Mouse (Mus musculus) layer of hippocampus, adult 11-12 months (tissue): ENCODE results near the gene Tiam2.

Experiments used
- DNase-seq: peaks from one replicate; pipeline ENCODE4 v3.0.0; 2022; ENCODE audit warnings: low spot score

Gene Tiam2

DNA sequence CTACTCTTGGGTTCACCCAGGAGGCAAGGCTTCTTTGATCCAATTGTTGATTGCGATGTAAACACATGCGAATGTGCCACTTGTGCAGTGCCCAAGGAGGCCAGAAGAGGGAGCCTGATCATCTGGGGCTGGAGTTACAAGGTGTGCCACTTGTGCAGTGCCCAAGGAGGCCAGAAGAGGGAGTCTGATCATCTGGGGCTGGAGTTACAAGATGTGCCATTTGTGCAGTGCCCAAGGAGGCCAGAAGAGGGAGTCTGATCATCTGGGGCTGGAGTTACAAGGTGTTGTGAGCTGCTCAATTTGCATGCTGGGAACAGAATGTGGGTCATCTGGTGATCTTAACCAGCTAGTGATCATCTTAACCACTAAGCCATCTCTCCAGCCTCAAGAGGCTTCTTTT, 124.7 kb downstream of the Tiam2 start:
- peak; percentile 68 for DNase-seq

DNA sequence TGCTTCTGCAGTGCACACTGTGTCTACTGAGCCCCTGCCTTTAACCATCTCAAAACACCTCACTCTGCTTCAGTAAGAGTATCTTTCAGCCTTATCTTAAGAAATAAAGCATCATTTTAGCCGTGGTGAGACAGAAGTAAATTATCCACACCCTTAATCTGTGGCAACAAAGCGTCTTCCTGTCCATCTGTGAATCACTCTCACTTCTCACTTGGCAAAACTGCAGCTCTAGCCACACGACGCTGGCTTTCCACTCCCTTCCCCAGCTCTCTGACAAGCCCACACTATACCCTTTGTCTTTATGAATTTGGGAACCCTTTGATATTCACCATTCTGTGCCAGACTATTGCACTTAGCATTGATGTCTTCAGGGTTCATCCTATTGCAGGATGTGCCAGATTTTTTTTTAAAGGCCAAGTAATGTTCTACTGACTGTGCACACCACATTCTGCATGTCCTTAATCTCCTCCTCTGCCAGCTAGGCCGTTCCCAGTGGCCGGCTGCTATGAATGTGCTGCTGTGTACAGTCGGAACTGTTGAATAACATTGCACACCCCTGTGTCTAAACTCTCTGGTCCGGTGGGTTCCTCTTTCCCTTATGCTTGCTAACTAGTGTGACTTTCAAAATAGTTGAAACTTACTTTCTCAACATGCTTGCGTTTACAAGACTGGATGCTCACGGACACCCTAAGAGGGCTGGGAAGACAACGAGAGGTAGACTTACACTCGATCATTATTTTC, 126.4 kb downstream of the Tiam2 start:
- no peak for DNase-seq

DNA sequence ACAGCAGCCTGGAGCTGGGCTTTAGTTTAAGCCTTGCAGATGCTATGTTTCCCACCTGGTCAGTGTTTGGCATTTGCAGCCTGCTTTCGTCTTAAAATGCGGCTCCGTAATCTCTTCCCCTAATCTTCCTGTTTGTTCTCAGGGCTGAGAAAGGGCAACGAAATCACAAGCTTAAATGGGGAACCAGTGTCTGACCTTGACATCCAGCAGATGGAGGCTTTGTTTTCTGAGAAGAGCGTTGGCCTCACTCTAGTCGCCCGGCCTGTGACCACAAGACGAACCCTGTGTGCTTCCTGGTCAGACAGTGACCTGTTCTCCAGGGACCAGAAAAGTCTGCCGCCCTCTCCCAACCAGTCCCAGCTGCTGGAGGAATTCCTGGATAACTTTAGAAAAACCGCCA, 127.6 kb downstream of the Tiam2 start:
- no peak for DNase-seq

DNA sequence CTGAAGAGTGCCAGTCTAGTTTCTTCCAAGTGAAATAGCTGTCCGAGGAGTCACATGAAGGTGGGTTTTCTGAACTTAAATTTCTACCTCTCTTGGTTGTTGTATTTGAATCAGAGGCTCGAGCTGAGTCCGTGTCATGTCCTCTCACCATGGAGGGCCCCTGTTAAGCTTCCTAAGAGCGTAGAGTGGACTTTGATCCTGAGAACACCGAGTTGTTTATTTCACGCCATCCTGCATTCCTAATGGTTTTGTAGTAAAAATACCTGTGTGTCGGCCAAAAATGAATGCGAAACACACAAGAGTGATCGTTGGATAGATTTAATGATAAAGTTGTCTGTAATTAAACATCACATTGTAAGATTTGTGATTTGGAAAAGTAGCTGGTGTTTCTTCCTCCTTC, 128.5 kb downstream of the Tiam2 start:
- DNase-seq, result no peak

DNA sequence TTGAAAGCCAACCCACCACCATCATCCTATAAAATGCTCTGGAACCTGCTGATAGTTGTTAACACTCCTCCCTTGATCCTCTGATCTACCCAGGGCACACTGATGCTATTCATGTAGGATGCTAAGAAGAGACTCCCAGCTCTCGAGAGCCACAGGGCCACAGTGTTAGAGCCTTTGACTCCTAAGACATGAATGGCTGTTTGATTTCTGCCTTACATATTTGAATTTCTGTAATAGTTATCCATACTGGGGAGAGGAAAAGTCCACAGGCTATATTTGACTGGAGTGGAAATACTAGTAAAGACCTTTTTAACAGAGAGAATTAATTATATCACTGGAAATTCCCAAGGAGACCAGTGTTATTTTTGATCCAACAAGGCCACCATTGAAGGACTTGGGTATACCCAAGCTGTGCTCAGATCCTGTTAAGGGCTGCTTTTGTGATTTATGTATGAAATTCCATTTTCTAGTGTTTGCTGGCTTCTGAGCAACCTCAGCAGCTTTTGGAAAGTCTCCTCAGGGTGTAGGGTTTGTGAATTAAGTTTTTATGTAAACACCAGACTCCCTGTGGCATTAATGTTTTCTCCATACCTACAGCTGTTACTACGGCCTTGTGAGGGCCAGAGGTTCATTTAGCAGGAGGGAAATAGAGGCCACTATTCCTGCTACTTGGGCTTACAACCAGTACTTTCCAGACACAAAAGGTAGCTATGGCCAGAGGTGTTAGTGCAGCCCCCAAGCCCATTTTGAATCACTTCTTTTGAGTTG, 131.7 kb downstream of the Tiam2 start:
- DNase-seq, result no peak

DNA sequence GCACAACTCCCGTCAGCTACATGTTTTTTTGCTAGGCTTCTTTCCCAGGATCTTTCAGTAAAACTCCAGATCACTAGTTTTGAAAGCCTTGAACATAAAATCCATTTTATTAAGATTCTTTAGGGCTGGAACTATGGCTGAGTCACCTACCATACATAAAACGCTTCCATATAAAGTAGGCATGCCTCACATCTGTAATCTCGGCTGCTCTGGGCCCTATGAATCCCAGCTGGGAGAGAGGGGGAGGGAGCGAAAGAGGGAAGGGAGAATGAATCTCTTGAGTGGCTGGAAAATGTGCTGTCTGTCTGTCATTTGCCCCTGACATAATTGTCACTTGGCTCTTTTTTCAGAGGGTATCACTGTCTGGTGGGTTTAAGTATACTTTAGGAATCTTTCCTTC, 139.5 kb downstream of the Tiam2 start:
- no peak for DNase-seq

DNA sequence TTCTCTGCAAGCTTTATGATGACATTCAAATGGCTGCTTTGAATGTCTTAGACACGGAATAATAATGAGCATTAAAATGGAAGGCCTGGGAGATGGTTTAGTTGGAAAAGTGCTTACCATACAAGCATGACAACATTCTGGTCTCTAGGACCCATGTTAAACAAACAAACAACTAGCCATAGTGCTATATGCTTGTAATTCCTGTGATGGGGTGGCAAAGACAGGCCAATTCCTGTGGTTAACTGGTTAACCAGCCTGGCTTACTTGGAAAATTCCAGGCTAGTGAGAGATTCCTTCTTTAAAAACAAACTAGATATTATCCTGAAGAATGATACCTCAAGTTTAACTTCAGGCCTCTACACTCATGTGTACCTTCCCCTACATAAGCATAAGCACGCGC, 140.3 kb downstream of the Tiam2 start:
- no peak for DNase-seq

DNA sequence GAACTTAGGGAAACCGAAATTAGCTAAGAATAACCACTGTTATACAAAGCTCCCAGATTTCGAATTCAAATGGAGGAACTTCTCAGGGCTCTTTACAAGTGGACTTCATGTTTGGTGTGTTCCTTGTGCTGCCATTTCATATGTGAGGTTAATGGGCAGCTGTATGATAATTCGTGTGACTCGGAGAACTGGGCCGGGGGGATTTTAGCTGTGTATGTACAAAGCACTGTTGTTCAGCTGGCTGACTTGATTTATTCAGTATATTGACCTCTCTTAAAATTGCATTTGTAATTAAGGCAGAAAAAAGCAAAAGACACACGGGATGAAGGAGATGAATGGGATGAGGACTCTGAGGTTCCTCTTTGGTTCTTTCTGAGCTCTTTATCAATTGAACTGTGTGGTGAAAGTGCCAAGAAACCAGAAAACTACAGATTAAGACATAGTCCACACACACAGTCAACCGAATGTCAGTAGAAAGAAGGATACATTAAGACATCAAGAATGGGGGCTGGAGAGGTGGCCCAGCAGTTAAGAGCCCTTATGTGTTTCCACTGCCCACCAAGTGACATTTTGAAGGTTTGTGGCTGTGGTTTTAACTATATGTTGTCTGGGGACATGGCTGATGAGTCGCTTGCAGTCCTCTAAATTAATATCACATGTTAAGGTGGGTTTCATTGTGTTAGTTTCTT, 141.4 kb downstream of the Tiam2 start:
- DNase-seq, result no peak

DNA sequence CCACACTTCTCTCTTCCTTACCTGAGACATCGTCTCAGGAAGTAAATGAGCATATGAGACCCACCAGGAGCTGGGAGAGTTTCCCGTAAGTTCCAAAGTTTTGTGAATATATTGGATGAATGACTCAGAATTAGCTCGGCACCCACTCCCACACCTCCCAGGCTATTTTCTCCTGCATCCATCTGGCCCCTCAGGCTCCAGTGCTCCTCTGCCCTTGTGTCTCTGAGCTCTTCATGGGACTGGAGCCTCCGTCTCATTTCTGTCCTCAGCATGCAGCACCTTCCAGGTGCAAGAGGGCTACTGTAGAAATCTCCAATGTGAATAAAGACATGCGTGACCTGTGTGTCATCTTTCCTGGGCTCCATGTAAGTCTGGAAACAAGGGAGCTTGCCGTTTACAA, 145.6 kb downstream of the Tiam2 start:
- peak; percentile 55 for DNase-seq

DNA sequence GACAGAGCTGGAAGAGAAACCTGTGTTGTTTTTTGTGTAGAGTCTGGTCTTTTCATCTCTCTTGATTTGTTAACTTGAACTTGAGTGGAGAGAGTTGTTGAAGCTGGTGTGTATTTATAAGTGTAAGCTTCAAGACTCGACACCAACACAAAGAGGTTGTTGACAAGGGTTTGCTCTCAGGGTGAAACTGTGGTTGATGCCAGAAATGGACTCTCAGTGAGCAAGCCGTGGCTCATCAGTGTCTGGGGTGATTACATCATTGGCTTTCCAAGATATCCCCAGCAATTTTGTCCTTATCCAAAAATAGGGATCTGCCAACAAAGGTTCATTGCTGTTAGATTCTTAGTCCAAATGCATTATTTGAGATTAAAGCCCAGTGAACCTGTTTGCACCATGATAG, 150.2 kb downstream of the Tiam2 start:
- DNase-seq, result no peak

DNA sequence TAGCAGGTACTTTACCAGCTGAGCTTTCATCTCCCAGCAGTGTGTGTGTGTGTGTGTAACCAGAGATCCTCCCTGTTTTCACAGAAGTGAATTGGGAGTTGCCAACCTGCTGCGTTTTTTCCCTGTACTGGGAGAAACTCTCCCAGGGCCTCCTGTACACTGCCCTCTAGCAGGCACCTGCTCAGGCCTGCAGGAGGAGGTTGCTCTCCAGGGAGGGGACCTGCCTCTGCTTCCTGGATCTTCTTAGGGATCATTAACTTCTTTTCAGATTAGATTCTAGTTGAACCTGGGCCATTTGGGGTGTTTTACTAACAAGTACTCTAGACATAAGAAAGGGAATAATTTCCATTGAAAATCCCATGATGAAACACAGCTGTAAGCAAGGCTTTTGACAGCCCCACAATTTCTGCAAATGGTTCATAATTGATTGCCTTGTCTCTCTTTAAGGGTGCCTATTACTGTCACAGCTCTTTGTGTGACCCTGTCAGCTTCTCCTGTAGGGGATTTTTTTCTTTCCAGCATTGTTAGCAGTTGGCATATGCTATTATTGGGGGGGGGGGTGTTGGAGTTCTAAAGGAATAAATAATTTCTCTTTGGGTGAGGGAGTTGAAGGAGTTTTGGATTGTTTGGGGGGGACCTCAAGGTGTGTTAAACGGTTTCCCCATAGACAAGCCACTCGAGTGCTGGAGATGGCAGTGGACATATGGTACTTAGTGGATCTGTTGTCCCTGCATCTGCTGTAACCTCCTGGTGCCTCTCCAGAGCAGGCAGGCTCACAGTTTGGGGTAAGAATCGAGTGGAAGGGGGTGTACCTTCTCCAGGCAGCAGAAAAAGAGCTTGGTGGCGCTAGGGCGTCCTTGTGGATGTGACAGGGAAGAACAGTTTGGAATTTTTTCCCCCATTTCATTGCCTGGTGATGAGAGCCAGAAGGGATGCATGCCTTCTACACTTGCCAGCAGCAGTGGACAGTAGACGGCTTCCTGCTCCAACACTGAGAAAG, 155.5 kb downstream of the Tiam2 start:
- peak; percentile 58 for DNase-seq

DNA sequence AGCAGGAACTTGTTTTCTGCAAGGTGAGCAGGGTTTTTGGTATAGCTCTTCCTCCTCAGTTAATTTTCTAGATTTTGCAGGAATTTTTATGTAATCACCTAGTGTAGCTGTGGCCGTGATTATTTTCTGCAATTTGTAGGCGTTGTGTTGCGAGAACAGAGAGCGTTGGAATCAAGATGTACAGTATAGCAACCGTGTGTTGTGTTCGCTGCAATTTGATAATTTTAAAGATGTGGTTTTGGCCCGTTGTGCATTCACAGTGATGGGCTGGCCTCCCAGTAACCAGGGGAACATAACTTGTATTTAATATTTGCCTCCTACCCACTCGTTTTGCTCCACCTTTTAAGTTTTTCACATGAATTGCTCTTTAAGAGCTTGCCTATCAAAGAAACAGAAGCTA, 156.7 kb downstream of the Tiam2 start:
- DNase-seq, result peak; percentile 37

DNA sequence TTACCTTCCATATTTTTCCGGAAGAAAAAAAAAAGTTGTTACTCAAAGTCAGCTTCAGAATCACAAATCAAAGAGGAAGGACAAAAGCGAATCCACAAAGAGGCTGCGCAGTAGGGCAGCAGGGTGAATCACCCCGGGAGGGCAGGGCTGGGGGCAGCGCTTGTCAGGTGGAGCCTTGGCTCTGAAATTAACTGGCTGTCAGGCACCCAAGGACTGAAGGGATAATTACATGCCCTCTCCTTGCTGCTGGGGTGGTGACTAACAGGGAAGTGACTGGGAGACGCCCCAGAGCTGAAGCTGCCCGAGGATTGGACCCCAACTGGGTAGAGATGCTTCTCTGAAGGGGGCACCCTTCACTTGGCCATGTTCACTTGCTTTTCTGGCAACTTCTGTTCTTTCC, 159.5 kb downstream of the Tiam2 start:
- DNase-seq, result no peak

DNA sequence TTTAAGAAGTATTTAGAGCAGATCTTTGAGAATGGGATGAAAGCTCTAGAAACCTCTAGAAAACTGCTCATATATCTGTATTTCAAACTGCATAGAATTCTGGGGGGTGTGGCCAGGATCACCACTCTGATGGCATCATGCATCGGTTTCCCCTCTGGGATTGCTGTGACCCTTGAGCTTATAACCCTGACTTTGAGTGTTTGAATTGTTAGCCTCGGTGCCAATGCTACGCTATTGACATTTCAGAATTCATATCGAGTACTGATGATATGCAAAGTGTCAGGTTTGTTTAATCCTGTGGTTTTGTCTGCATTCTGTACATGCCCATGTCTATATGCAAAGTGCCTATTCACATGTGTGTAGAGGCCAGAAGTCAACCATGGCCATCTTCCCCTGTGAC, 160.8 kb downstream of the Tiam2 start:
- no peak for DNase-seq

DNA sequence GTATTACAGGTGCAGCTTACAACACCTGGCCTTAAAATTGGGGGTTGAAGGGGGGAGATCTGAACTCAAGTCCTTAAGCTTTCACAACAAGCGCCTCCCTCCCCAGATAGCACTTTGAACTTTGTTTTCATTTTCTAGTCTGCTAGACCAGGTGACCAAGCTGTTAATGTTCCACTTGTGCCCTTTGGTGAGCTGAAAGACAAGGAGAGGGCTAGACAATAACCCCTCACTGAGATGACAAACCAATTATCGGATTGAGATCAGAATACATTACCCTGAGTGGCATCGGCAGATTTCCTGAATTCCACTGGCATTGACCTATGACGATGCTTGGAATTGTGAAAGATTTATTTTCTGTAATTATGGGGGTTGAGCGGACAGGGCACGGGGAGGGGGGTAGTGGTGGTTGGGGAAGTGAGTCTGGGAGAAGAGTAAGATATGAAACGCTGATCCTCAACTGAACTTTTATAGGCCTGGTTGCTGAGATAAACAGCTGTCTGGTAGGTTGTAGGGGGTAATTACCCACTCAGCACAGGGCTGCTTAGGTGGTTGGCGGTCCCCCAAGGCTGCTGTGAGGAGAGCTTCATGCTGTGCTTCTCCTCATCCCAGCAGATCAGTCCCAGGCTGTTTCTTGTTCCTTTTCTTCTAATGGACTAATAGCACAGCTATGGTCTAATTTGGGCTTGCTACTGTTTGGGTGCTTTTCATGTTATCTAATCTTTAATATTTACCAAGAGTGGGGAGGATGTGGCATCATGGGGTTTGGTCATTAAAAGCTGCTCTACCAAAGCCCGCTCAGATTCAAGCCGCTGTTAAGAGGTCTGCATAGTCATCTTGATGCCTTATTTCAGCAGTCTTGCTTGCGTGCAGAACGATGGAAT, 161.6 kb downstream of the Tiam2 start:
- DNase-seq, result no peak

DNA sequence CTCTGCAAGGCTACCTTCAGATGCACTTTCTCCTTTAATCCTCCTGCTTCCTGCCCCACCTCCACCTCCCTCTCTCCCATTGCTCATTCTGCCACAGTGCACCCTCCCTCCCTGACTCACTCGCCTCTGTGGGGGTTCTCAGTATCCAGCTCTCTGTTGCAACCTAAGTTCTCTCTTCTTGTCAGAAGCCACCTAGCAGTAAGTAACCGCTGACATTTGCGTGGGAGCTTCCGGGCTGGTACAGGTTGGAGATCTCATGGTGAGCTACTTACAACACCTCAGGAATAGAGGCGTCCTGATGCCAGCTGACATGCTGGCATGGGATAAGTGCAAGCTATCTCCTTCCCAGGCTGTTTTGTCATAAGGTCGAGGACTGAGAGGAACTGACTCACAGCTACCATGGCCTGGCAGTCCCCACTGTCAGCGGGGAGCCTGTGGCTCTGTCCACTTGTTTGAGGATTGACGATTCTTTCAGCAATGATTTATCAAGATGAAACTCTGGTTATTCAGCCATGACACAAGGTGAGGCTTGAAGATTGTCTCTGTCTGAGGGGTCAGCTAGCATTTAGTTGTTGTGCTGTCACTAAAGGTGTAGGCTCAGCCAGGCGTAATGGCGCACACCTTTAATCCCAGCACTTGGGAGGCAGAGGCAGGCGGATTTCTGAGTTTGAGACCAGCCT, 164.0 kb downstream of the Tiam2 start:
- no peak for DNase-seq

DNA sequence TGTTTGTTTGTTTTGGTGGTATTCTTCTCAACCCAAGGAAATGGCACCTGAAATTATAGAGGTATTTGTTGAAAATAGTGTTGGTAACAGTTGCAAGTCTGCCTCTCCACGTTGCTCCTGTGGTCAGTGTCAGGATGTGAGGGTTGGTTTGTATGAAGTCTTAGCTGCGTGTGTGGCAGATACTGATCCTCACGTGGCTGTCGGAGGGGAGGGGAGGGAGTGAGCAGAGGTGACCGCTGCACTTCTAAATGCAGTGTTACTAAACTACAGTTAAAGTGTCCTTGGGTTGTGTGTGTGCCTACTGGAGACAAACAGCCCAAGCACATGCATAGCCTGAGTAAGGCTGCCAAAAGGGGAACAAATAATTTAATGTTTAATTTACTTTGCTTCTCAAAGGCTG, 164.7 kb downstream of the Tiam2 start:
- DNase-seq, result no peak

DNA sequence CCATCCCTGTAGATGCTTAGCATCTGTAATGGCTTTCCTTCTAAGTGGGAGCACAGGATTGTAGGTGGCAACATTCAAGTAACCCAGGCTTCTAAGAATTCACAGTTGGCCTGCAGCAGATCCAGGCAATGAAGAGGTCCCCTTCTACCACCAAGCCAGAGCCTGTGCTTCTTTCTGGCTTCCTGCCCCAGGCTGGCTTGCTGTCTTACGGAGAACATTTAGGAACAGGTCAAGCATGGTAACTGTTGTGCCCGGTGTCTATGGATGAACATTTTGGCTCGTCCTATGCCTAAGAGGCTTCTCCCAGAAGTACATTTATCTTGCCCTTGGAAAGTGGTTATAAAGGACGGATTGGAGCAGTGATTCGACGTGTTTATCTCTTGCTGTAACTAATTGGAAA, 165.3 kb downstream of the Tiam2 start:
- no peak for DNase-seq

DNA sequence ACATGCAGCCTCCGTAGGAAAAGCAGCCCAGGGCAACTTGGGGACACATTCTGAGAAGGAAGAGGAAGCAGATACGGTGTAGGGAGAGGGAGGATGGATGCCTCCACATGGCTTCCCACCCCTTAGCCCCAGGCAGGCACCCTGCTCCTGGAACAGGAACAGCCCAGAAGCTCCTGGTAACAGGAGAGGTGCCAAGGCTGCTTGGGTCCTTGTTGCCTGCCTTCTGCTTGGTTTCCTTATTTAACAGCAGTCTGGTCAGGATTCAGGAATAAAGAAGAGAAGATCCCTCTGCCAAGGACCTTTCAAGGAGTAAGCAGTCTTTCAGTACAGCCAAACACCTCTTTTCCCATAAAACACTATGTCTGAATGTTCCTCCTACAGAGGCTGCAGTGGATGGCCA, 169.2 kb downstream of the Tiam2 start:
- peak; percentile 35 for DNase-seq

DNA sequence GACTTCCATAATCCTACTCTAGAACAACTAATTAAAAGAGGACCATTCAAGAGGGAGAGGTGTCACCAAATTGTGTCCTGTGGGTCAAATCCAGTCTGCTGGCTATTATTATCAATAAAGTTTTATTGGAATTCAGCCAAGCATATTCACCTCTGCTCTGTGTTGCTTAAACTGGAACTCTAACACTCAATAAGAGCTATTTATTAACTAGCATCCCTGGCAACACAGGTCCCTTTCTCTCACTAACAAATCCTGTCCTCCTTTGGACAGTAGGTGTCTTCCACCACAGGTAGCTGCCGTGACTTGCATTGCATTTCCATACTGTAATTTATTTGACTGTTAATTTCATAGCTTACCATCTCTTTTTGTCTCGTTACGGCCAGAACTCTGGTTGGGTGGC, 169.7 kb downstream of the Tiam2 start:
- no peak for DNase-seq
